Mouse (Mus musculus): ENCODE data around the gene Rcc2. TPM values are rescaled to one million over a fixed set of nuclear protein-coding genes. Genes with fewer than 3 reads are reported as not detected.

Gene Rcc2
- polyA plus RNA-seq, 1 experiment from 2014 or later, result 16.1 TPM

GRCm38 (mm10) chr4:140688826-140689425 is 11.4 kb upstream of the Rcc2 start:
- Histone ChIP-seq H3K4me1 (ENCODE audit: control insufficient read depth in 2 of 2, insufficient read depth in 2 of 2, low read length in 2 of 2) (peaks cover 5 to 13% of the 10 kb centered on the region in 2 experiments), H3K4me3 (ENCODE audit: control insufficient read depth in 1 of 2, insufficient read depth in 1 of 2, low read depth in 1 of 2, low read length in 2 of 2) (no peak overlapping the region), H3K4me2 (ENCODE audit: low read length) (no peak overlapping the region), H3K27ac (replicated peaks in 1 of 2; ENCODE audit: control insufficient read depth in 1 of 2, insufficient read depth in 1 of 2, low read depth in 2 of 2, low read length in 2 of 2) (no peak overlapping the region), H3K27me3 (ENCODE audit: control insufficient read depth, insufficient read depth, low read length) (no peaks in the 10 kb centered on the region), H3K9ac (ENCODE audit: low read length) (no peak overlapping the region), H3K36me3 (ENCODE audit: control insufficient read depth, insufficient read depth, low read length) (no peaks in the 10 kb centered on the region), H3K9me3 (ENCODE audit: control insufficient read depth, low read length) (no peaks in the 10 kb centered on the region)
- 75% methylated on average over 5 of the region's 5 CpGs for WGBS
- ATAC-seq (ENCODE audit: insufficient number of reproducible peaks, insufficient read depth, low FRiP score, low read depth), result no peak

GRCm38 (mm10) chr4:140689873-140690655 is 10.3 kb upstream of the Rcc2 start:
- 66% methylated on average over 16 of the region's 16 CpGs for WGBS
- Histone ChIP-seq H3K9ac (ENCODE audit: low read length) (no peak overlapping the region), H3K27ac (replicated peaks in 1 of 2; ENCODE audit: control insufficient read depth in 1 of 2, insufficient read depth in 1 of 2, low read depth in 2 of 2, low read length in 2 of 2) (no peak overlapping the region), H3K36me3 (ENCODE audit: control insufficient read depth, insufficient read depth, low read length) (no peaks in the 10 kb centered on the region), H3K27me3 (ENCODE audit: control insufficient read depth, insufficient read depth, low read length) (no peaks in the 10 kb centered on the region), H3K4me1 (ENCODE audit: control insufficient read depth in 2 of 2, insufficient read depth in 2 of 2, low read length in 2 of 2) (peaks cover 2 to 3% of the 10 kb centered on the region in 2 experiments; a peak in 1 of 4 replicates), H3K9me3 (ENCODE audit: control insufficient read depth, low read length) (no peaks in the 10 kb centered on the region), H3K4me2 (ENCODE audit: low read length) (no peak overlapping the region), H3K4me3 (ENCODE audit: control insufficient read depth in 1 of 2, insufficient read depth in 1 of 2, low read depth in 1 of 2, low read length in 2 of 2) (no peak overlapping the region)
- 0 out of 2 replicates have a peak, but pooled peaks have one; percentile 45 for ATAC-seq (ENCODE audit: insufficient number of reproducible peaks, insufficient read depth, low FRiP score, low read depth)

GRCm38 (mm10) chr4:140691481-140691880 is 8.9 kb upstream of the Rcc2 start:
- Histone ChIP-seq H3K4me1 (ENCODE audit: control insufficient read depth in 2 of 2, insufficient read depth in 2 of 2, low read length in 2 of 2) (peaks cover 2 to 3% of the 10 kb centered on the region in 2 experiments; a peak in 1 of 4 replicates), H3K9me3 (ENCODE audit: control insufficient read depth, low read length) (no peaks in the 10 kb centered on the region), H3K4me3 (ENCODE audit: control insufficient read depth in 1 of 2, insufficient read depth in 1 of 2, low read depth in 1 of 2, low read length in 2 of 2) (no peak overlapping the region), H3K27me3 (ENCODE audit: control insufficient read depth, insufficient read depth, low read length) (no peaks in the 10 kb centered on the region), H3K27ac (replicated peaks in 1 of 2; ENCODE audit: control insufficient read depth in 1 of 2, insufficient read depth in 1 of 2, low read depth in 2 of 2, low read length in 2 of 2) (no peak overlapping the region), H3K9ac (ENCODE audit: low read length) (no peak overlapping the region), H3K4me2 (ENCODE audit: low read length) (no peak overlapping the region), H3K36me3 (ENCODE audit: control insufficient read depth, insufficient read depth, low read length) (no peaks in the 10 kb centered on the region)
- ATAC-seq (ENCODE audit: insufficient number of reproducible peaks, insufficient read depth, low FRiP score, low read depth), result no peak
- 70% methylated on average over 7 of the region's 7 CpGs for WGBS

DNA sequence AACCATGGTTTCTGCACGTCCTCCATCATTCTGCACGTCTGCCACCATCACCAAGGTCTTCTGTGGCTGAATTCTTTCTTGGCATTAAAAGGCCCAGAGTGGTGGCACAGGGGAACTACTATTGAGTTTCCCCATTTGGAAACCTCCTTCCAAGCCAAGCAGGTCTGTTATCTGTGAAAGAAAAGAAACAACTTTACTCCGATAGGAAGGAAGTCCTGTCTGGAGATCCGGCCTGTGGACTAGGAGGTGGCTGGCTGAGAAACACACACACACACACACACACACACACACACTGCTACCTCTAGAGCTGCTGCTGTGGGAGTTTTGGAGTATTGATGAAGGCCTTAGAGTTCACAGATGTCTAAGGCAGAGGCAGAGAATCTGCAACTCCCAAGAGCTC is 6.8 kb upstream of the Rcc2 start:
- Histone ChIP-seq H3K9ac (ENCODE audit: low read length) (no peak overlapping the region), H3K4me1 (ENCODE audit: control insufficient read depth in 2 of 2, insufficient read depth in 2 of 2, low read length in 2 of 2) (peaks cover 2 to 3% of the 10 kb centered on the region in 2 experiments; a peak in 1 of 4 replicates), H3K4me2 (ENCODE audit: low read length) (no peak overlapping the region), H3K9me3 (ENCODE audit: control insufficient read depth, low read length) (no peaks in the 10 kb centered on the region), H3K27ac (replicated peaks in 1 of 2; ENCODE audit: control insufficient read depth in 1 of 2, insufficient read depth in 1 of 2, low read depth in 2 of 2, low read length in 2 of 2) (no peak overlapping the region), H3K27me3 (ENCODE audit: control insufficient read depth, insufficient read depth, low read length) (no peaks in the 10 kb centered on the region), H3K4me3 (ENCODE audit: control insufficient read depth in 1 of 2, insufficient read depth in 1 of 2, low read depth in 1 of 2, low read length in 2 of 2) (no peak overlapping the region), H3K36me3 (ENCODE audit: control insufficient read depth, insufficient read depth, low read length) (no peaks in the 10 kb centered on the region)
- WGBS, result 48% methylated on average over 4 of the region's 4 CpGs
- no peak for ATAC-seq (ENCODE audit: insufficient number of reproducible peaks, insufficient read depth, low FRiP score, low read depth)

GRCm38 (mm10) chr4:140694551-140695060 is 5.7 kb upstream of the Rcc2 start:
- Histone ChIP-seq H3K9ac (ENCODE audit: low read length) (no peak overlapping the region), H3K27me3 (ENCODE audit: control insufficient read depth, insufficient read depth, low read length) (no peaks in the 10 kb centered on the region; the same call in 1 of the 2 replicates), H3K4me1 (ENCODE audit: control insufficient read depth in 2 of 2, insufficient read depth in 2 of 2, low read length in 2 of 2) (peaks cover 2 to 3% of the 10 kb centered on the region in 2 experiments; a peak in 2 of 4 replicates), H3K4me2 (ENCODE audit: low read length) (no peak overlapping the region), H3K4me3 (ENCODE audit: control insufficient read depth in 1 of 2, insufficient read depth in 1 of 2, low read depth in 1 of 2, low read length in 2 of 2) (no peak overlapping the region), H3K9me3 (ENCODE audit: control insufficient read depth, low read length) (no peaks in the 10 kb centered on the region), H3K36me3 (ENCODE audit: control insufficient read depth, insufficient read depth, low read length) (no peaks in the 10 kb centered on the region), H3K27ac (replicated peaks in 1 of 2; ENCODE audit: control insufficient read depth in 1 of 2, insufficient read depth in 1 of 2, low read depth in 2 of 2, low read length in 2 of 2) (no peak overlapping the region)
- 43% methylated on average over 1 of the region's 1 CpGs for WGBS
- no peak for ATAC-seq (ENCODE audit: insufficient number of reproducible peaks, insufficient read depth, low FRiP score, low read depth)

GRCm38 (mm10) chr4:140695146-140695545 is 5.2 kb upstream of the Rcc2 start:
- Histone ChIP-seq H3K36me3 (ENCODE audit: control insufficient read depth, insufficient read depth, low read length) (no peaks in the 10 kb centered on the region), H3K27me3 (ENCODE audit: control insufficient read depth, insufficient read depth, low read length) (no peaks in the 10 kb centered on the region; the same call in 1 of the 2 replicates), H3K9ac (ENCODE audit: low read length) (no peak overlapping the region), H3K4me3 (ENCODE audit: control insufficient read depth in 1 of 2, insufficient read depth in 1 of 2, low read depth in 1 of 2, low read length in 2 of 2) (no peak overlapping the region), H3K4me1 (ENCODE audit: control insufficient read depth in 2 of 2, insufficient read depth in 2 of 2, low read length in 2 of 2) (peaks cover 2 to 3% of the 10 kb centered on the region in 2 experiments; a peak in 2 of 4 replicates), H3K9me3 (ENCODE audit: control insufficient read depth, low read length) (no peaks in the 10 kb centered on the region), H3K27ac (replicated peaks in 1 of 2; ENCODE audit: control insufficient read depth in 1 of 2, insufficient read depth in 1 of 2, low read depth in 2 of 2, low read length in 2 of 2) (no peak overlapping the region), H3K4me2 (ENCODE audit: low read length) (no peak overlapping the region)
- no peak for ATAC-seq (ENCODE audit: insufficient number of reproducible peaks, insufficient read depth, low FRiP score, low read depth)
- WGBS, result 77% methylated on average over 7 of the region's 7 CpGs

- Histone ChIP-seq H3K27me3 (ENCODE audit: control insufficient read depth, insufficient read depth, low read length) (peaks cover 5% of the 10 kb centered on the region; the same call in 1 of the 2 replicates), H3K36me3 (ENCODE audit: control insufficient read depth, insufficient read depth, low read length) (no peaks in the 10 kb centered on the region)
- 66% methylated on average over 14 of the region's 14 CpGs for WGBS
Observed at GRCm38 (mm10) chr4:140695675-140696585, 4.4 kb upstream of the Rcc2 start.

More at GRCm38 (mm10) chr4:140695675-140696585, 4.4 kb upstream of the Rcc2 start:
- no peak overlapping the region for H3K4me2 ChIP-seq (ENCODE audit: low read length)
- peaks cover 5 to 10% of the 10 kb centered on the region in 2 experiments for H3K4me1 ChIP-seq (ENCODE audit: control insufficient read depth in 2 of 2, insufficient read depth in 2 of 2, low read length in 2 of 2)
- no peak overlapping the region for H3K27ac ChIP-seq (replicated peaks in 1 of 2; ENCODE audit: control insufficient read depth in 1 of 2, insufficient read depth in 1 of 2, low read depth in 2 of 2, low read length in 2 of 2)
- no peak overlapping the region for H3K9ac ChIP-seq (ENCODE audit: low read length)
- ATAC-seq (ENCODE audit: insufficient number of reproducible peaks, insufficient read depth, low FRiP score, low read depth), result no peak
- H3K9me3 ChIP-seq (ENCODE audit: control insufficient read depth, low read length), result no peaks in the 10 kb centered on the region
- no peak overlapping the region for H3K4me3 ChIP-seq (ENCODE audit: control insufficient read depth in 1 of 2, insufficient read depth in 1 of 2, low read depth in 1 of 2, low read length in 2 of 2)

All from heart, embryonic 14.5 days (tissue).